Mouse (Mus musculus) neutrophil, adult 59 days (primary cell): ENCODE results near the gene Cad. TPM values are rescaled to one million over a fixed set of nuclear protein-coding genes. Genes with fewer than 3 reads are reported as not detected.

ENCODE experiments used
- total RNA-seq, 2 experiments: library from RNA; stranded (reverse); gene quantifications; 1 replicate in 1 of 2; 2 replicates in 1 of 2; pipeline ENCODE4 v1.2.4; 2023

The Cad gene
- total RNA-seq, result 10 to 100 TPM; 17.6 to 19.8 TPM

DNA sequence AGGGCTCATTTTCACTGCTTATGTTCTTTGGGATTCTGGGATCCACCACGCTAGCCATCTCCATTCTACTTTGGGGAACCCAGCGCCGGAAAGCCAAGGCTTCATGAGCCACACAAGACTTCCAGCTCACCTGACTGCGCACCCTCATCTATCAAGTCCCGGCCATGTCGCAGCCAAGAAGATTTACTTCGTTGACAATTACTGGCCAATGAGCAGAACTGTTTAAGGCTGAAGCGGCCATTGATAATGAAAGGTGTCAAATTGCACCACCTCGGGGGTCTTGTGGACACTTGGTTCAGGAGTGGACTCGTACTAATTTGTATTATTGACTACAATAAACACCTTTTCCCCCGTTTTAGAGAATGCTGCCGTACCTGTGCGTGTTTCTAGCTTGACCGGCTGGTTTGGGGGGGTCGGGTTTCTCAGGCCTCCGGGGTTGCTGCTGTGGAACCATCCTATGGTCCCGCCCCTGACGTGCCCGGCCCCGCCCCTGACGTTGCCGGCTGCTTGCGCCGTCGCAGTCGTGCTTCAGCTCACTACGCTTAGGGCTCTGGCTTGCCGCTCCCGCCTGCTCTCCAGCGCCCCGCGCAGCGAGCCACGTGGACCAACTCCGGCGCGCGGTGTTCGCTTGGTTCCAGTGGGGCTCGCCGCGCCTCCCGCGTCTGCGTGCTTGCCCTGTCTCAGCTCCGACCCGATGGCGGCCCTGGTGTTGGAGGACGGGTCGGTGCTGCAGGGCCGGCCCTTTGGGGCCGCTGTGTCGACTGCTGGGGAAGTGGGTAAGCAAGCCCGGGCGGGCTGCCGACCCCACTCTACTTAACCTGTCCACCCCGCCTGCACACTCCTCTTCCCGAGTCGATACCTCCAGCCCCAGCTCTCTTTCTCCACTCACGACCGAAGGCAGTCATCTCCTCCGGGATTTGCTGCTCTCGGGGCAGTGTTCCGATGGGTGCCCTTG, at the start of gene Cad:
Gene Cad (plus strand): TSS at position 520 of the 955 bp plus-strand sequence.

DNA sequence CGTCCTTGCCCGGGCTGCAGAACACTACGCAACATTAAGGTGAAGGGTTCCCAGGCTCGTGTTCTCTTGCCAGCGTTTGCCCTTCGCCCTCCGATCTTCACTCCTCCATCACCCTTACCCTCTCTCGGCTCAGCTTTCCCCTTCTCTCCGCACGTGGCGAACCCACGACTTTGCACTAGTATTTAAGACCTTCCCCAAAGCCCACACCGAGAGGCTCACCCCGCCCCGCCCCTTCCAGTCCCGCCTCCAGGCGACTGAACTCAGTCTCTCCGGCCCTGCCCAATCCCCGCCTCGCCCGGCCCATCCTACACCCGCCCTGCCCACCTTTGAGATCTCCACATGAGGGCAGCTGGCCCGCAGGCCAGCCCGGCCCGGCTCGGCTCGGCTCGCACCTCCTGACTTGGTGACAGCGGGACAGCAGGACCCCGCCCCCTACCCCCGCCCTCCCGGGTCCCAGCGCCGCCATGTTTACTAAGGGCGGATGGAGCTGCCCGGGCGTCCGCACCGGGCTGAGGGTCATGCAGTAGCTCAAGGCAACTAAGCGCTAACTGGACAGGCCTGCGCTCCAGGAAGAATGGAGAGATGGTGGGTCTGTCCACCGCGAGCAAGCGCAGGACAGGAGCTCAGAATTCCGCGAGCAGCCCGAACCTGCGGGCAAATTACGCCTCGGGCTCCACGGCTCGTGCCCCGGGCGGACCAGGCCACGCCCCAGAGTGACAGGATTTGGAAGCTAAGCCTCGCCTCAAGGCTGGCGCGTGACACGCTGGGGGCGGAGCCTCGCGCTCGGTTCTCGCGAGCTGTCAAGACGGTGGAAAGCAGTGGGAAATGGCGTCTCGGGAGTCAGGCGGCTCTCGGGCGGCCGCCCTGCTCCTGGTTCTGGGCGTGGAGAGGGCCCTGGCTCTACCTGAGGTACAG, 6.5 kb upstream of the Cad start, which contains the start of gene Atraid:
Gene Atraid (plus strand): TSS at position 465 of the 915 bp plus-strand sequence.

DNA sequence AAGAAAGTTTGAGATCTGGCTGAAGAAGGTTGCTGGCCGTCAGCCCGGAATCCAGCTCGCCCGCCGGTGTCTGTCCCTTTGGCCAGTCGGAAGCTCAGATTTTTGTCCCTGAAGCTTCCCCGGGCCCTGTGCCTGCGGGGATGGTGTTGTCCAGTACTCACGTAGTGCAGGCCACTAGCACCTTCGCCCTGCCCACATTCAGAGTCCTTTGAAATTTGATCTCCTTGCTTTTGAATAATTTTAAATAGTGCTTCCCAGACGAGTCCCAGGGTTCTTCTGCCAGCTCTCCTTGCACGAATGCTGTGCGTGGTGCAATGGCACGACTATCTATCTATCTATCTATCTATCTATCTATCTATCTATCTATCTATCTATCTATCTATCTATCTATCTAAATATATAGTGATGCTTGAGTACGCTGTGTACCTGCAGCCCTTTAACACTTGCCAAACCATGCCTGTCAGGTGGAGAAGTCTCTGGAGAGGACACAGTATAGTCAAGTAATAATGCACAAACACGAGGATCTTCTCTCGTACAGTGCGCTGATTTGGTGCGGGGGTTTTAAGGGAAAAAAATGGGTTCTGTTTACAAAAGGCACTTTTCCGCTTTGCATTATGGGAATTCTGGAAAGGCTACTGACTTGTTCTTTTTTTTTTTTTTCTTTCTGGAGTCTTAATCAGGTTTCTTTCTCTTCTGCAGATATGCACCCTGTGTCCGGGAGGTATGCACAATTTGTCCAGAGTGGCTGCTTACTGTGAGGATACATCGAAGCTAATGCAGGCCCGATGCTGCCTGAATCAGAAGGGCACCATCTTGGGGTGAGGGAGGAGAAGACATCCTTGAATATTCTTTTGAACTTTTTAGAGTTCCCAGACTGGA, 5.6 kb upstream of the Cad start, which contains the start of gene Slc5a6:
Gene Slc5a6 (minus strand): TSS at position 162 of the 879 bp plus-strand sequence.

DNA sequence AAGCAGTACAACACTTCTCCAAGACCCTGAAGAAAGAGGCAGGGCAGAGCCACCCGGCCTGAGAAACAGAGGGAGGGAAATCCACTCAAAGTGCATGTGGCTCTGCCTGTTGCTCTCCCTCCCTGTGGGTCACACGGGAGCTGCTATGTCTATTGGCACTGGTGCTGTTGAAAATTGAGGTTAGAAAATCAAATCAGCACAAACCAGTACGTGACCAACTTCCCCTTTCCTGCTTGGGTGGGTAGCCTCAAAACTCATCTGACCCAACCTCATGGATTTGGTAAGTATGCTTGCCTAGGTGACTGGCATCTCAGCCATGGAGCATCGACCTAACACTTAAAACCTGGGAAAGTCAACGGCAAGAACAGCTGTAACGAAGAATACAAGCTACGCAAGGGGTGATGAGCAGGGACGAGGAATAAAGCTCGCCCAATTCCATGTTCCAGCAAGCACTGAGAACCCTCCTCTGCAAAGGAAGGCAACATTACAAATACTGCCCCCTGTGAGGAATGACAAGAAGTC, 51.3 kb downstream of the Cad start, which contains the start of gene Dnajc5g:
Gene Dnajc5g (plus strand): TSS at position 472 of the 522 bp plus-strand sequence.

DNA sequence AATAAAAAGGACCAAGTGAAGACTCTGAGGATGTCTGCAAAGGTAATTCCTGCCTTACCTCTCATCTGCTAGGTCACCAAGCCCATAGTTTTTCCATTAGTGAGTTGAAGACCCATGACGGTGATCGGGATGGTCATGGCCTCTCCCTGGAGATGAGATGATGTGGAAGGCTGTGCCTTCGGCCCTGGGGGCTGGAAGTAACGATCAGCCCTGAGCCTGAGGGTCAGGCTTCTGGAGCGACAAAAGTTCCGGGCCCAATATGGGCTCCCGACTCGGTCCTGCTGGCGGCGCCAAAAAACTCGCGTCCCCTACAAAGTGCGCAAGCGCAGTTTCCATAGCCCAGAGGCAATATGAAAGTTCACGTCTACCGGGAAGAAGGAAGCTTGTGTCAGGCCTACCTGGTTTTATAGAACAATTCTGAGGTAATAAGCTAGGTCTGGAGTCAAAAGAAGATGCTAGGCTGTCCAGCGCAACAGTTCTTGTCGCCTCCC, 53.5 kb downstream of the Cad start, which contains the start of gene Slc30a3:
Gene Slc30a3 (minus strand): TSS at position 238 of the 491 bp plus-strand sequence.

DNA sequence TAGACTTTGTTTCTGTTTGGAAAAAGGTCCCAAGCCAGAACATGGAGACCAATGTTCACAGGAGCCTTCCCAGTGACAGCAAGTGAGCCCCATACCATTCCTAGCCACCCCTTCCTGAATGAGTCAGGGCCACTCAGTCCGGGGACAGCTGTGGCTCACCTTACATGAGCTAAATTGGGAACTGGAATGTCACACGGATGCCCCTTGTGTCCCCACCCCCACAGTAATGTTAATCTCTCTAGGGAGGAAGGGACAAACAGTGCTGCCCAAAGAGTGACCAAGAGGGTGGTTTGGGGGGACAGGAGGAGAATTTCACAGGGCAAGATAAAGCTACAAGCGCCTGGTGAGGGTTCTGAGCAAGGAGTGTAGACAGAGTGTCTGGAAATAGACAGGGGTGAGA, 61.8 kb downstream of the Cad start, which contains the start of gene Trim54:
Gene Trim54 (plus strand): TSS at position 359 of the 400 bp plus-strand sequence.

Other genes starting within 250 kb of the Cad start
- gene Mapre3, start 240.1 kb upstream of the Cad start, total RNA-seq, result 1 to 10 TPM; 2.1 to 2.2 TPM
- gene Tmem214, start 186.8 kb upstream of the Cad start, total RNA-seq, result 10 to 100 TPM; 26.1 to 28.0 TPM
- gene Agbl5, start 166.1 kb upstream of the Cad start, total RNA-seq, result 1 to 10 TPM; 6.7 to 7.0 TPM
- 100 to 1,000 TPM; 134 to 146 TPM for gene Ost4, start 147.0 kb upstream of the Cad start, total RNA-seq
- gene Emilin1, start 141.4 kb upstream of the Cad start, total RNA-seq, result 10 to 100 TPM; 30.1 to 37.7 TPM
- gene Khk, start 133.3 kb upstream of the Cad start, total RNA-seq, result 10 to 100 TPM; 31.5 to 33.0 TPM
- gene Cgref1, start 109.2 kb upstream of the Cad start, total RNA-seq, result not detected
- gene Preb, start 94.4 kb upstream of the Cad start, total RNA-seq, result 100 to 1,000 TPM; 319 to 353 TPM
- gene Tcf23, start 86.1 kb upstream of the Cad start, total RNA-seq, result not detected
- 10 to 100 TPM; 17.9 to 23.8 TPM for gene Atraid, start 6.5 kb upstream of the Cad start, total RNA-seq
- 1 to 10 TPM; 2.4 to 3.2 TPM for gene Slc5a6, start 5.9 kb upstream of the Cad start, total RNA-seq
- gene Dnajc5g, start 51.5 kb downstream of the Cad start, total RNA-seq, result not detected
- not detected for gene Slc30a3, start 53.5 kb downstream of the Cad start, total RNA-seq
- gene Trim54, start 61.9 kb downstream of the Cad start, total RNA-seq, result not detected
- gene Ucn, start 84.0 kb downstream of the Cad start, total RNA-seq, result not detected
- gene Mpv17, start 99.5 kb downstream of the Cad start, total RNA-seq, result 10 to 100 TPM in 1 of 2 experiments, 1 to 10 TPM in 1; 8.7 to 11.5 TPM
- 1 to 10 TPM in 1 of 2 experiments, under 1 TPM in 1; 0.56 to 1.1 TPM for gene Gm29609, start 125.1 kb downstream of the Cad start, total RNA-seq
- gene Gtf3c2, start 125.4 kb downstream of the Cad start, total RNA-seq, result 10 to 100 TPM; 72.0 to 74.7 TPM
- 10 to 100 TPM; 48.7 to 57.6 TPM for gene Snx17, start 138.4 kb downstream of the Cad start, total RNA-seq
- gene Eif2b4, start 138.7 kb downstream of the Cad start, total RNA-seq, result 10 to 100 TPM; 21.2 to 27.4 TPM
- gene Zfp513, start 147.5 kb downstream of the Cad start, total RNA-seq, result 10 to 100 TPM; 27.5 to 31.2 TPM
- 10 to 100 TPM; 78.2 to 80.5 TPM for gene Ppm1g, start 165.9 kb downstream of the Cad start, total RNA-seq
- gene Nrbp1, start 186.1 kb downstream of the Cad start, total RNA-seq, result 100 to 1,000 TPM; 185 to 192 TPM
- gene Gm9970, start 186.5 kb downstream of the Cad start, total RNA-seq, result 1 to 10 TPM in 1 of 2 experiments, not detected in 1; 2.6 TPM
- gene Krtcap3, start 196.9 kb downstream of the Cad start, total RNA-seq, result 10 to 100 TPM; 11.2 TPM
- gene Ift172, start 236.3 kb downstream of the Cad start, total RNA-seq, result 10 to 100 TPM in 1 of 2 experiments, 1 to 10 TPM in 1; 9.8 to 11.8 TPM
- not detected for gene Fndc4, start 241.3 kb downstream of the Cad start, total RNA-seq
- not detected for gene Gckr, start 242.7 kb downstream of the Cad start, total RNA-seq